Mouse (Mus musculus) urinary bladder, postnatal 4 days (tissue): ENCODE results near the gene Ccm2l.

Source experiments
- DNase-seq, 2 experiments: peaks; one replicate each; pipeline ENCODE4 v3.0.0; 2021 to 2022; ENCODE audit warnings: low spot score in 2 of 2

Ccm2l gene

GRCm38 (mm10) chr2:153089316-153089715 is 23.6 kb downstream of the Ccm2l start:
- DNase-seq = no peak

GRCm38 (mm10) chr2:153090551-153091165 is 24.9 kb downstream of the Ccm2l start:
- no peak for DNase-seq

GRCm38 (mm10) chr2:153107046-153107766 is 41.5 kb downstream of the Ccm2l start:
- DNase-seq = peak in 1 of 2 experiments; percentile 49

GRCm38 (mm10) chr2:153107802-153108201 is 42.0 kb downstream of the Ccm2l start:
- DNase-seq = peak in 1 of 2 experiments; percentile 49

- peak; percentile 63 to 69 for DNase-seq
Measured at GRCm38 (mm10) chr2:153108313-153109264, 42.8 kb downstream of the Ccm2l start, which contains the start of gene Hck. Hck (plus strand) TSS chr2:153108468.

- DNase-seq = peak in 1 of 2 experiments; percentile 47
Measured at GRCm38 (mm10) chr2:153109596-153109995, 43.8 kb downstream of the Ccm2l start.

- peak in 1 of 2 experiments; percentile 29 for DNase-seq
Measured at GRCm38 (mm10) chr2:153111298-153111697, 45.5 kb downstream of the Ccm2l start.

GRCm38 (mm10) chr2:153115679-153116081 is 49.9 kb downstream of the Ccm2l start:
- peak in 1 of 2 experiments; percentile 26 for DNase-seq

GRCm38 (mm10) chr2:153117051-153117486 is 51.3 kb downstream of the Ccm2l start:
- peak; percentile 22 to 58 for DNase-seq

GRCm38 (mm10) chr2:153119488-153119887 is 53.7 kb downstream of the Ccm2l start:
- no peak for DNase-seq

- no peak for DNase-seq
Measured at GRCm38 (mm10) chr2:153120126-153120525, 54.4 kb downstream of the Ccm2l start.

GRCm38 (mm10) chr2:153121821-153122615 is 56.3 kb downstream of the Ccm2l start:
- no peak for DNase-seq

GRCm38 (mm10) chr2:153122701-153123100 is 56.9 kb downstream of the Ccm2l start:
- DNase-seq = no peak

GRCm38 (mm10) chr2:153125875-153126274 is 60.1 kb downstream of the Ccm2l start:
- no peak for DNase-seq

GRCm38 (mm10) chr2:153131019-153131418 is 65.3 kb downstream of the Ccm2l start:
- no peak for DNase-seq
